Mouse (Mus musculus) cerebellum, adult 2 months (tissue): ENCODE results near the gene Ecm1.

ENCODE experiments used
- CTCF ChIP-seq: fragments of 200-500 bp; IDR thresholded peaks from 2 replicates; pipeline ENCODE4 v1.5.1; 2011; ENCODE audit warnings: low read depth, mild to moderate bottlenecking, control low read depth, low read length, moderate library complexity, borderline replicate concordance; ENCODE audit not compliant: insufficient read depth
- POLR2A ChIP-seq: fragments of 200-500 bp; IDR thresholded peaks from 2 replicates; pipeline ENCODE4 v1.6.1; 2011; ENCODE audit warnings: low read length, control low read depth, borderline replicate concordance; ENCODE audit not compliant: insufficient read depth

GRCm38 (mm10) chr3:95687524-95688421 is 51.6 kb downstream of the Ecm1 start, which contains the start of gene Adamtsl4:
- no peak for TF ChIP-seq CTCF
- TF ChIP-seq POLR2A: no peak
